Mouse (Mus musculus) embryonic stem cell, embryonic (primary cell): ENCODE data around the gene Macf1.
"Not testable (repeated sequence)": the region's sequence is repeated elsewhere in the genome, so short reads cannot be mapped to it uniquely, and the experiment has no call there.

ENCODE experiments used
- CTCF ChIA-PET, 4 experiments: fragments of 300-600 bp in 2 of 4; fragments of 350-600 bp in 2 of 4; sonication (Branson Sonifier 250); formaldehyde crosslinking; loops; one replicate each; lab custom pipeline; 2022; ENCODE audit warnings: inconsistent platforms in 2 of 4; lab: Charles Lee
- POLR2A ChIA-PET, 4 experiments: fragments of 300-600 bp in 2 of 4; fragments of 350-600 bp in 2 of 4; sonication (Branson Sonifier 250); formaldehyde crosslinking; loops; one replicate each; lab custom pipeline; 2022; ENCODE audit warnings: antibody characterized with exemption in 4 of 4, inconsistent platforms in 1 of 4; lab: Charles Lee

The Macf1 gene

DNA sequence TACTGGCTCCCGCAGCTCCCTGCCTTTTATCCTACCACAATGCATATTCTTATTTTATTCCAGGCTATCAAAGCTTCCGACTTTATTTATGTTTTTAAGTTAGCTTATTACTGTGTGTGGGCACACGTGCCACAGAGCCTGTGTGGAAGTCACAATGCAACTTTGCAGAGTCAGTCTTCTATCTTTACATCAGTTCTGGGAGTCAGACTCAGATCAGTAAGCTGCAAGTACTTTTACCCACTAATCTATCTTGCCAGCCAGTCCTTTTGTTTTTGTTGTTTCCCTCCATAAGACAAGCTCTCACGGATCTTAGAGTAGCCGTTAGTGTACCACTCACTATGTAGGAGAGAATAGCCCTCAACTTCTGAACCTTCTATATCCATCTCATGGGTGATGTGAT is 159.4 kb downstream of the Macf1 start:
- ChIA-PET CTCF (interaction anchor here in 1 of 4 experiments (0.6 to 1.5 kb wide), 3 partner anchors 10 to 70 kb away, joined by 3 read pairs; no protein-coding TSS in a partner anchor), POLR2A (interaction anchor here in 3 of 4 experiments (0.6 to 1.1 kb wide), 4 partner anchors 12 to 206 kb away, joined by 3 read pairs; no protein-coding TSS in a partner anchor)

GRCm38 (mm10) chr4:123520123-123520522 is 164.0 kb downstream of the Macf1 start:
- POLR2A ChIA-PET, result interaction anchor here in 2 of 4 experiments (0.5 to 1.9 kb wide), 11 partner anchors 9 to 1371 kb away, joined by 3 to 8 read pairs (median 3); no protein-coding TSS in a partner anchor

DNA sequence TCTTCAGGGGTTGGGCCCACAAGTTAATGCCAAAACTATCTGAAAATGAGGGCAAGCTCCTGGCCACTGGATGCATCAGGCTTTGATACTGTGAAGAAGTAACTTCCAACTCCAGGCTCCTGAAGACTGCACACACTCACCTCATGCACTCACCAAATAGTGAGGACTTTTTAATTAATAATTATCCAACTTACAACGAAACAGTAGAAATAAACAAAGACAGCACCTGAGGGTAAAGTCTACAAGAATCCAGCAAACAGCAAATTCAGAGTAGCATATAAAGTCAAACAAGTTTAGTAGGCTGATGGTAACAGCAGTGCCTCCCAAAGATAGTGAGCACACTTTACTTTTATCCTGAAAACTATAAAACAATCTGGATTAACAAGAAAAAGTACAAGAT is 168.5 kb downstream of the Macf1 start:
- ChIA-PET POLR2A (interaction anchor here in 1 of 4 experiments (1.5 kb wide), 1 partner anchor 11 kb away, joined by 4 read pairs; no protein-coding TSS in a partner anchor), CTCF (interaction anchor here in 1 of 4 experiments (0.7 kb wide), 1 partner anchor 91 kb away, joined by 4 read pairs; no protein-coding TSS in a partner anchor)

More at GRCm38 (mm10) chr4:123520123-123520522, 164.0 kb downstream of the Macf1 start:
- CTCF ChIA-PET, result interaction anchor here (0.6 to 1.7 kb wide), 9 partner anchors 8 to 300 kb away, joined by 3 to 9 read pairs (median 4); no protein-coding TSS in a partner anchor

DNA sequence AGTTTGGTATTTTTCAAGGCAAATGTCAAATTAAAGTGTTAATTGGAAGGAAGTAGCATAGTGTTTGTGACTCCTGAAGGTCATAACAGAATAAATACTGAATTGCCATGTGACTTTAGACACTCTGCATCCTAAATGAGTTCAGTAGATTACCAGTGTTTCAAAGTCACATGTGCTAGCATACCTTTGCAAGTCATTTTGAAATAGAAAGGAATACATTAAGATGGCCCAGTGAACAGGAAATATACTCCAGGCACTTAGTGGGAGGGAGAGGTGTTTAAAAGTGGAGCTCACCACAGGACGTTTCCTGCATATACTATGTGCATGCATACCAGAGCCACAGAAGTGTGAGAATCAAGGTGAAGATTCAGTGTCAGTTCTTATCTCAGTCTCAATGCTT is 174.0 kb downstream of the Macf1 start:
- CTCF ChIA-PET, result interaction anchor here in 2 of 4 experiments (0.5 to 0.8 kb wide), 2 partner anchors 112 to 118 kb away, joined by 7 to 10 read pairs; no protein-coding TSS in a partner anchor

DNA sequence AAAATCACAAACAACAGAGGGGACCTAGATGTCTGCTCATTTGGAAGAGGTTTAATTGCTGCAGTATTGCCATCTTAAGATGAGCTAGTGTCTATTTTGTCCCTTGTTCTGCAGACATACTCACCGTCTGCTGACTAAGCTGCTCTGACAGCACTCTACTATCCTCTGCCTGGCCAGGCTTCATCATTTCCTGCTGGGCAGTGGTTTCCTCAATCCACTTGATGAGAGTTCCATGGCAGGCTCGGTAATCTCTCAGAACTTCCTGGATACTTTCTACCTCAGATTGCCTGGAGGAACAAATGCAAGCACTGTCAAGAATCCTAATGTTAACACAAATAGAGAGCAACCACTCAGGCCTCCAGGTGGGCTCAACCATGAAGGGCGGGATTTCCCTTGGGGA is 195.1 kb downstream of the Macf1 start:
- POLR2A ChIA-PET, result interaction anchor here in 1 of 4 experiments (1.0 to 4.6 kb wide), 4 partner anchors 9 to 204 kb away, joined by 3 to 16 read pairs (median 5); no protein-coding TSS in a partner anchor
- CTCF ChIA-PET, result no interaction called here

More for the DNA sequence above, 174.0 kb downstream of the Macf1 start:
- POLR2A ChIA-PET, result interaction anchor here in 1 of 4 experiments (0.9 kb wide), 1 partner anchor 115 kb away, joined by 3 read pairs; no protein-coding TSS in a partner anchor

- CTCF ChIA-PET, result no interaction called here
- POLR2A ChIA-PET, result interaction anchor here in 1 of 4 experiments (1.9 kb wide), 1 partner anchor 10 kb away, joined by 6 read pairs; no protein-coding TSS in a partner anchor
Measured at GRCm38 (mm10) chr4:123479991-123480390, 204.2 kb downstream of the Macf1 start.

GRCm38 (mm10) chr4:123478655-123479433 is 205.3 kb downstream of the Macf1 start:
- CTCF ChIA-PET, result no interaction called here
- POLR2A ChIA-PET, result no interaction called here

DNA sequence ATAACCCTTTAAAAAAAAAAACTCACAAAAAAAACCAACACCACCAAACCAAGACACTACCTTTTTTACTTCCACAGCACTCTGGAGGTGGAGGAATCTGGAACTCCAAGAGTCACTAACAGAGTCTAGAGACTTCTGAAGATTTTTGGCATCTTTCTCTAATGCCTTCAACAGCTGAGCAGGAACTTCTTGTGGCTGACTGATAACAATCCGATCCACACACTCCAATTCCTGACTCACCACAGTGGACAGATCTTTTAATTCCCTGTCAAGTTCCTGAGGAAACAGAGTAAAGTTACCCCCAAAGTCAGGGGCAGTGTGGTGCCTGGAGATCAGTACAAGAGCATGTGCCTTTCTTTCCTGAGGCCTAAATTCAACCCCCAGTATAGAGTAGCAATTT is 218.4 kb downstream of the Macf1 start:
- ChIA-PET POLR2A (no interaction called here), CTCF (interaction anchor here in 1 of 4 experiments (0.5 kb wide), 1 partner anchor 135 kb away, joined by 4 read pairs; no protein-coding TSS in a partner anchor)

DNA sequence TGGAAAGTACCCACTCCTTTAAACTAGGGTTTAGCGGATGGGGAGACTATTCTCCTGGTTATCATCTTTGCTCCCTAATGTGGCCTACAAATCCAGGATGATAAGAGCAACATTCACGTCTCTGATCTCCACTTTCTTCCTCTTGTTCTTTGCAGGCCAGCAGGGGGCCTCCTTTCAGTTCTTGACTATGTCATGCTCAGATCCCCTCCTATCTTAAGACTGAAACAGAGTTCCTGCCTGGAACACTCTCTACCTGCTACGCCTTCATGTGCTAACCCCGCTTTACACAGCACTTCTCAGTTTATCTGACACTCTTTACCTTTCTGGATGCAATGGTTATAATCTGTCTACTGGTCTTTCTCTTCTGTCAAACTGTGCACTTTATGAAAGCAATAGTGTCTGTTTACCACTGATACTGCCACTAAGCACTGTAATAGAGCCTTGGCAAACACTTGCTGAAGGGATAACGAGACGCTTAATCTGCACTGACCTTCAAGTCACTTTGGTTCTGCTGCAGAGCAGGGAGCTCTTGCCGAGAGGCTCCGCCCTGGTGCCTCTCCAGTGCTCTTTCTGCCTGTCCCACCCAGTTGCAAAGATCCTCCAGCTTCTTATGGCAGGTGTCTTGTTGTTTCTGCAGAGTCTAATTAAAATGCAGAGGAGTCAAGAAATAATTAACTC is 223.4 kb downstream of the Macf1 start:
- ChIA-PET CTCF (interaction anchor here in 1 of 4 experiments (0.6 kb wide), 1 partner anchor 367 kb away, joined by 3 read pairs; no protein-coding TSS in a partner anchor), POLR2A (interaction anchor here in 2 of 4 experiments (0.9 to 1.0 kb wide), 2 partner anchors 41 to 207 kb away, joined by 3 to 4 read pairs; no protein-coding TSS in a partner anchor)

DNA sequence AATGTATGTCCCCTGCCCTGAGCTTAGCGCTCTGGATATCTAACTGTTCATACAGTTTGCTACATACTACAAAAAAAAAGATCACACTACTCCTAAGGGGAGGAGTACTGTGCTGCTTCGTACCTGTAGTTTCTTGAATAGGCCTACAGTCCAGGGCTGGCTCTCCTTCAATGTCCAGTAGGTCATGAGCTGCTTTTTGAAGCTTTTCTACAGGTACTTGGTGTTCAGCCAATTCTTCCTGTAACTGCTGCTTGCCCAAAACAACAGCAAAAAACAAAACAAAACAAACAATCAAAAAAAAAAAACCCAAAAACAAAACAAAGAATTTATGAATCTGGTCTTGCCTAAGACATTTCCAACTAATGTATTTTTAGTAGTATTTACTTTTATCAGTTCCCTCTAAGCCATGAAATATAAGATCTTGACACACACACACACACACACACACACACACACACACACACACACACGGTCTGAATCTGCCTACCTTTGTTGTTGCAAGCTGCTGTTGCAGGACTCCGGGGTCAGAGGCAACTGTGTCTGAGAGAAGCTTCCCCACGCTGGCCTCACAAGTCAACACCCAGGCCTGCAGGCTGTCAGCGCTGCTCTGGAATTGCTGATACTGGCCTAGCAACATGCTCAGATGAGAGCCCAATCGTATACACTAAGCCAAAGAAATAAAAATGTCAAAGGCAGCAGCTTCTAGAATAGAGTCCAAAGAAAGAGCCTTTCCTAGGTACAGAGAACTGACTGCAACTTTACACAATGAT is 229.1 kb downstream of the Macf1 start:
- ChIA-PET POLR2A (interaction anchor here in 1 of 4 experiments (0.6 to 2.2 kb wide), 5 partner anchors 15 to 106 kb away, joined by 3 to 6 read pairs (median 3); no protein-coding TSS in a partner anchor), CTCF (interaction anchor here in 2 of 4 experiments (0.6 to 0.7 kb wide), 2 partner anchors 86 to 134 kb away, joined by 4 to 6 read pairs; no protein-coding TSS in a partner anchor)

DNA sequence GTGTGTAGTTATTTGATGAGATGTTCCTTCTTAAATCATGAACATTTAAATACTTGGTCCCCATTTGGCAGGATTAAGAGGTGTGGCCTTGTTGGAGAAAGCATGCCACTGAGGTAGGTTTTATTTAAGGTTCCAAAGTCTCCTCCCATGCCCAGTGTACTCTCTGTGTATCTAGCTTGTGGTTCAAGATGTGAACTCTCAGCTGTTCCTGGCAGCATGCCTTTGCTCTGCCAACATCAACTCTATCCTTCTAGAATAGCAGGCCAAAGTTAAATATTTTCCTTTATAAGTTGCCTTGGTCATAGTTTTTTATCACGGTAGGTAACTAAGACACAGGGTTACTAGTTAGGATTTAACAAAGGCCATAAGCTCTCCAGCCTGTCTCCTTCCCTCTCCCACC is 230.4 kb downstream of the Macf1 start:
- ChIA-PET CTCF (no interaction called here), POLR2A (interaction anchor here in 1 of 4 experiments (1.2 kb wide), 2 partner anchors 16 to 31 kb away, joined by 3 read pairs; no protein-coding TSS in a partner anchor)

GRCm38 (mm10) chr4:123451991-123452390 is 232.2 kb downstream of the Macf1 start:
- CTCF ChIA-PET, result no interaction called here
- POLR2A ChIA-PET, result interaction anchor here in 1 of 4 experiments (1.8 kb wide), 1 partner anchor 12 kb away, joined by 11 read pairs; no protein-coding TSS in a partner anchor

DNA sequence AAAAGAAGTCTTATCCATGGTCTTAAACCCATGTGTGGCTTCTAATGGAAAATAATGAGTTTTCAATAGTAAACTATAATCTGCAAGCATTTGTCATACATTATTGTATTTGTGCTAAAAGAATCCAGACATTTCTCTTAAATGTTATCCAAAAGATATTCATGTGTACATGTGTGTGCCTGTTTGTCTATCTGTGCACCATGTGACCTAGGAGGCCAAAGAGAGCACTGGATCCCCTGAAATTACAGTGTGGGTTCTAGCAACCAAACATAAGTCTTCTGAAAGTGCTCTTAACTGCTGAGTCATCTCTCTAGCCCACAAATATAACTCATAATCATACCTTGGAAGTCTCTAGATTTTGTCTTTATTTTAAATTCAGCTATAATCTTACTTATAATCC is 234.9 kb downstream of the Macf1 start:
- ChIA-PET POLR2A (interaction anchor here in 1 of 4 experiments (0.7 to 2.0 kb wide), 6 partner anchors 10 to 78 kb away, joined by 3 to 8 read pairs (median 4); no protein-coding TSS in a partner anchor), CTCF (no interaction called here)

GRCm38 (mm10) chr4:123448015-123448414 is 236.1 kb downstream of the Macf1 start:
- ChIA-PET POLR2A (interaction anchor here in 1 of 4 experiments (0.6 to 1.7 kb wide), 2 partner anchors 44 to 1433 kb away, joined by 3 read pairs; partner anchors contain the start of gene Epha10), CTCF (no interaction called here)

DNA sequence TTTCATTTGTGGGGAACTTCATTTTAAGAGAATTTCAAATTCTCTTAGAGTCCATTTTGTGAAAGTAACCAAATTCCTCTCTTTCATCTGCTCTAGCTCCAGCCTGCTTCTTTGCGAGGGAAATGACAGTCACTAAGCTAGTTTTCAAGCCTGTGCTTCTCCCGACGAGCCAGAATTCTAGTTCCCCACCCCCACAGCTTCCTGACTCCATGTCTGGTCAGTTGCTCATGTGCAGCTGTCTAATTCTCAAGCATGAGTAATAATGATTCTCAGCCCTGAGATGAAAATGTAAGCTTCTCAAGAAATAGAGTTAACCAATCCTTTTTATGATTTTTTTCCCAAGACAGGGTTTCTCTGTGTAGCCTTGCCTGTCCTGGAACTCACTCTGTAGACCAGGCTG is 236.9 kb downstream of the Macf1 start:
- ChIA-PET CTCF (interaction anchor here in 1 of 4 experiments (0.9 kb wide), 1 partner anchor 9 kb away, joined by 3 read pairs; no protein-coding TSS in a partner anchor), POLR2A (interaction anchor here in 1 of 4 experiments (0.6 to 1.6 kb wide), 4 partner anchors 14 to 1434 kb away, joined by 3 read pairs; partner anchors contain the start of gene Epha10)

DNA sequence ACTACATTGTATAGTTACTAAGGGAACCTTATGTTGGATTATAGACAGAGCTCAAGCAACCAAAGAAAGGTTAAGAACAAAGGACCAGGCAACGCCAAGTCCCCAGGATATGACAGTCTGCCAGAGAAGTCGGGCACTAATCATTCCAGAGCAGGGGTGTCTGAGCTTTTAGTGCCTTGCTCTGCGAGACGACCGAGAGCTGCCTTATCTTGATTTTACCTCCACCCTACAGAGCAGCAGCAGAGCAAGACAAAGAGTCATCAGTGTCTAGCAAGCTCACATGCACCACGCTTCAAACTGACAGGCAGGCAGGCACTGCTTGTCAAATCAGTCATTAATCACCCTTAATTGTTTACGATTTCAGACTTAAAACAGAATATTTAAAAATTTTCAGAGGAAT is 237.4 kb downstream of the Macf1 start:
- CTCF ChIA-PET, result interaction anchor here in 1 of 4 experiments (0.9 kb wide), 1 partner anchor 9 kb away, joined by 3 read pairs; no protein-coding TSS in a partner anchor
- POLR2A ChIA-PET, result interaction anchor here in 1 of 4 experiments (1.3 to 1.6 kb wide), 2 partner anchors 14 to 29 kb away, joined by 3 read pairs; no protein-coding TSS in a partner anchor

DNA sequence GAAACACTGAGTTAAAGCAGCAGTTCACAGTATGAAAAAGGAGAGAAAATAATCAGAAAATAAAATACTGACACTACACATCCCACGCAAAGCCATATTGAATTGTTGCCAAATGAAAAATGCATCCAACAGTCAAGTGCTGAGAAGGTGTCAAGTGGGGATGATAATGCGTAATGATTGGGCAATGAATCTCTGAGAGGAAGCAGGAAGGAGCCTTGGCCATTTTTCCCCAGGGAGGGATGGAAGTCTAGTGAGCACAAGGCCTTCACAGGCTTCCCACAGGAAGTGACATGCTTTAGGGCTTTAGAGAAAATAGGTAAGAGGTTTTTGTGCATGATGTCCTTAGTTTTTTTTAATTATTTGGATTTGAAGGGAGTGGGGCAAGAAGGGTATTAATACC is 237.9 kb downstream of the Macf1 start:
- CTCF ChIA-PET, result not testable (repeated sequence)
- POLR2A ChIA-PET, result interaction anchor here in 1 of 4 experiments (1.3 to 1.6 kb wide), 2 partner anchors 13 to 29 kb away, joined by 3 read pairs; no protein-coding TSS in a partner anchor
